Mouse (Mus musculus) retina, adult 2 months (tissue): ENCODE data around the gene Hook1.
"Not testable (repeated sequence)": the region's sequence is repeated elsewhere in the genome, so short reads cannot be mapped to it uniquely, and the experiment has no call there.

ENCODE experiments used
- DNase-seq: peaks from one replicate; pipeline ENCODE4 v3.0.0-alpha.2; 2012; ENCODE audit warnings: low read depth, low spot score

The Hook1 gene

GRCm38 (mm10) chr4:95966928-95967724 lies at the start of gene Hook1:
Hook1 (plus strand) TSS chr4:95967240.
- peak; percentile 96 for DNase-seq

- no peak for DNase-seq
These were observed 49.3 kb upstream of the Hook1 start for GRCm38 (mm10) chr4:95917703-95918102.

GRCm38 (mm10) chr4:95920448-95920847 lies 46.6 kb upstream of the Hook1 start:
- DNase-seq = no peak

- DNase-seq = peak; percentile 23
These were observed 42.5 kb upstream of the Hook1 start for GRCm38 (mm10) chr4:95924210-95925184.

- no peak for DNase-seq
These were observed 38.2 kb upstream of the Hook1 start for GRCm38 (mm10) chr4:95928846-95929245.

- DNase-seq = no peak
These were observed 37.1 kb upstream of the Hook1 start for GRCm38 (mm10) chr4:95929936-95930335.

GRCm38 (mm10) chr4:95931331-95931730 lies 35.7 kb upstream of the Hook1 start:
- no peak for DNase-seq

- DNase-seq = no peak
These were observed 33.2 kb upstream of the Hook1 start for GRCm38 (mm10) chr4:95933801-95934356.

GRCm38 (mm10) chr4:95934384-95935035 lies 32.5 kb upstream of the Hook1 start:
- DNase-seq = no peak

- DNase-seq = no peak
These were observed 28.3 kb upstream of the Hook1 start for GRCm38 (mm10) chr4:95938701-95939100.

GRCm38 (mm10) chr4:95947896-95948295 lies 19.1 kb upstream of the Hook1 start:
- no peak for DNase-seq

GRCm38 (mm10) chr4:95953328-95953727 lies 13.7 kb upstream of the Hook1 start:
- DNase-seq = no peak

GRCm38 (mm10) chr4:95982221-95982620 lies 15.2 kb downstream of the Hook1 start:
- not testable (repeated sequence) for DNase-seq

- DNase-seq = no peak
These were observed 49.8 kb downstream of the Hook1 start for GRCm38 (mm10) chr4:96016875-96017274.

- DNase-seq = no peak
These were observed 55.8 kb downstream of the Hook1 start for GRCm38 (mm10) chr4:96022803-96023202.

GRCm38 (mm10) chr4:96028412-96028811 lies 61.4 kb downstream of the Hook1 start:
- DNase-seq = peak; percentile 16

GRCm38 (mm10) chr4:96060106-96060505 lies 93.1 kb downstream of the Hook1 start:
- no peak for DNase-seq

- no peak for DNase-seq
These were observed 95.0 kb downstream of the Hook1 start for GRCm38 (mm10) chr4:96062045-96062444.
